Mouse (Mus musculus) liver, postnatal 0 days (tissue): Measurements from ENCODE around the gene Atp13a3. TPM values are rescaled to one million over a fixed set of nuclear protein-coding genes. Genes with fewer than 3 reads are reported as not detected.
A peak's percentile ranks its signal among the peaks of the same experiment; 100 is the strongest.

Source experiments
- ATAC-seq: fragments of 200-750 bp; cut with Nextera tagmentation; 2 replicates; pipeline ENCODE4 v1.8.0; 2017; ENCODE audit warnings: mild to moderate bottlenecking, moderate library complexity
- DNase-seq: peaks from one replicate; pipeline ENCODE4 v3.0.0-alpha.2; 2016
- H3K27ac ChIP-seq: fragments of 300-500 bp; sonication (generic); 2 replicates; pipeline ENCODE4 v1.5.1; 2014; ENCODE audit warnings: antibody characterized with exemption, moderate library complexity, mild to moderate bottlenecking, low read depth
- H3K27me3 ChIP-seq: fragments of 300-500 bp; sonication (generic); 2 replicates; pipeline ENCODE4 v1.6.1; 2014; ENCODE audit warnings: low read length, control low read depth, mixed read lengths; ENCODE audit not compliant: insufficient read depth
- H3K36me3 ChIP-seq: fragments of 300-500 bp; sonication (generic); replicated peaks from 2 replicates; pipeline ENCODE4 v1.6.1; 2014; ENCODE audit warnings: mild to moderate bottlenecking, control low read depth, low read length, moderate library complexity, mixed read lengths; ENCODE audit not compliant: insufficient read depth
- H3K4me1 ChIP-seq: fragments of 300-500 bp; sonication (generic); 2 replicates; pipeline ENCODE4 v1.6.1; 2014; ENCODE audit warnings: antibody characterized with exemption, mild to moderate bottlenecking, control low read depth; ENCODE audit not compliant: insufficient read depth
- H3K4me2 ChIP-seq: fragments of 300-500 bp; sonication (generic); 2 replicates; pipeline ENCODE4 v1.6.1; 2014; ENCODE audit warnings: low read depth, mild to moderate bottlenecking, low read length, moderate library complexity, mixed read lengths
- H3K4me3 ChIP-seq: fragments of 300-500 bp; sonication (generic); 2 replicates; pipeline ENCODE4 v1.5.1; 2014; ENCODE audit warnings: low read depth, low read length
- H3K9ac ChIP-seq: fragments of 300-500 bp; sonication (generic); replicated peaks from 2 replicates; pipeline ENCODE4 v1.6.1; 2014; ENCODE audit warnings: mild to moderate bottlenecking, moderate library complexity
- H3K9me3 ChIP-seq: fragments of 300-500 bp; sonication (generic); 2 replicates; pipeline ENCODE4 v1.6.1; 2016; ENCODE audit warnings: mild to moderate bottlenecking, control low read depth, low read length, mixed read lengths
- CTCF ChIP-seq: sonication (generic); IDR thresholded peaks from 2 replicates; pipeline ENCODE4 v1.5.1; 2016; ENCODE audit warnings: antibody characterized with exemption, low read depth
- EP300 ChIP-seq: IDR thresholded peaks from 2 replicates; pipeline ENCODE4 v1.6.1; 2016; ENCODE audit warnings: antibody characterized with exemption, low read depth, mild to moderate bottlenecking
- WGBS: fragments of 180-500 bp; shearing (Covaris S2); extraction: QIAGEN DNeasy Blood & Tissue Kit; methylation state at CpG from one replicate; pipeline ENCODE4 v1.1.7; 2014; ENCODE audit not compliant: insufficient replicate concordance; 5-methylcytosine and 5-hydroxymethylcytosine counted together
- polyA plus RNA-seq: library from polyadenylated mRNA; unstranded; fragments of >200 nt; fragmentation: Nextera tagmentation; extraction: Ambion mirVana; gene quantifications from 2 replicates; pipeline ENCODE4 v1.2.1, GENCODE M21; 2015

The Atp13a3 gene
- polyA plus RNA-seq, 1 experiment from 2014 or later = 9.9 TPM

DNA sequence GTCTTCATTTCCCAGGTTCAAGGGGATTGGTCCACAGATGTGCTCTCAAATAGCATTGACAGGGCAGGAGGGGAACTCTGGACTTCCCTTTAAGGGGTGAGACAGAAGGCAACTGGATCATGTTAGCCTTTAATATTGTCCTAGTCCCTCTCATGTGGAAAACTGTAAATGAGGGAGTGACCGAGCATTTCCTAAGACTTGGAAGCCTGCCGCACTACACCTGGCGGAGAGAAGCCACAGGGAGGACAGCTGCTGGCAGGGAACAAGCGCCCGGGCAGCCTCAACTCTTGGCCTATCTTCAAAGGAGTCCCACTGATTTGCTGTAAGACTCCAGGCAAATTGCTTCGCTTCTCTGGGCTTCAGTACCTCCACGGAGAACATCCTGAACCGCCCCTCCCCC, 37.6 kb upstream of the Atp13a3 start:
- ATAC-seq (no peak), DNase-seq (peak; percentile 9)
- Histone ChIP-seq H3K9ac (no peak overlapping the region), H3K4me2 (no peak overlapping the region), H3K27me3 (no peaks in the 10 kb centered on the region), H3K4me3 (no peak overlapping the region), H3K27ac (no peak overlapping the region), H3K9me3 (no peaks in the 10 kb centered on the region), H3K4me1 (peaks cover 16% of the 10 kb centered on the region), H3K36me3 (no peaks in the 10 kb centered on the region)
- TF ChIP-seq CTCF (no peak), EP300 (no peak)
- WGBS = 70% methylated on average over 8 of the region's 8 CpGs

DNA sequence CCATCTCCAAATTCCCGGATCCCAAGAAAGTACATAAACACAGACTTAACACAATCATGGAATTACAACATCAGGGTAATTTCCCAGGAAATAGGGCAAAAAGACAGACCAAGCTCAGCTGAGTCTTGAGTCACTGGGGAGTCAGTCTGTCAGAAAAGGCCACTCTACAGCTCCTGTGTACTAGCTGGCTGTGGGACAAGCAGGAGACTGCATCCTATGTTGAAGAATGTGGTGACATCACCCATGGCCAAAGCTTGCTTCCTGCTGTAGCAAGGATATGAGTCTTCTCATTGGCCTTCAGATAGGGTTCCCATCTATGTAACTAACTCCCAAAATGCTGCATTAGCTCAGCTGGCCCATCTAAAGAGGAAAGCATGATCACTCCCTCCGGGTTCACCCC, 36.7 kb upstream of the Atp13a3 start:
- Histone ChIP-seq H3K9ac (no peak overlapping the region), H3K4me2 (no peak overlapping the region)

GRCm38 (mm10) chr16:30441409-30441808, 35.6 kb upstream of the Atp13a3 start:
- H3K4me3 ChIP-seq = no peak overlapping the region
- no peak overlapping the region for H3K4me2 ChIP-seq
- peak; percentile 31 for DNase-seq
- H3K27me3 ChIP-seq = no peaks in the 10 kb centered on the region
- H3K36me3 ChIP-seq = no peaks in the 10 kb centered on the region
- no peak overlapping the region for H3K27ac ChIP-seq
- no peaks in the 10 kb centered on the region for H3K9me3 ChIP-seq
- WGBS = 78% methylated on average over 4 of the region's 4 CpGs
- H3K4me1 ChIP-seq = peaks cover 6% of the 10 kb centered on the region
- no peak for TF ChIP-seq EP300
- TF ChIP-seq CTCF = peak; percentile 24; the same call in 1 of the 2 replicates
- no peak overlapping the region for H3K9ac ChIP-seq
- ATAC-seq = peak; percentile 92

More for the DNA sequence above, 36.7 kb upstream of the Atp13a3 start:
- no peak overlapping the region for H3K27ac ChIP-seq
- no peak for TF ChIP-seq EP300
- TF ChIP-seq CTCF = no peak
- H3K9me3 ChIP-seq = no peaks in the 10 kb centered on the region
- H3K4me1 ChIP-seq = peaks cover 11% of the 10 kb centered on the region
- no peak overlapping the region for H3K4me3 ChIP-seq
- WGBS = 79% methylated on average over 2 of the region's 2 CpGs
- ATAC-seq (no peak), DNase-seq (peak; percentile 10)
- H3K36me3 ChIP-seq = no peaks in the 10 kb centered on the region
- H3K27me3 ChIP-seq = no peaks in the 10 kb centered on the region

GRCm38 (mm10) chr16:30439841-30440240, 34.1 kb upstream of the Atp13a3 start:
- H3K36me3 ChIP-seq = no peaks in the 10 kb centered on the region
- DNase-seq = peak; percentile 6
- H3K4me2 ChIP-seq = no peak overlapping the region
- WGBS = 76% methylated on average over 5 of the region's 5 CpGs
- no peak for ATAC-seq
- no peaks in the 10 kb centered on the region for H3K27me3 ChIP-seq
- no peak overlapping the region for H3K4me3 ChIP-seq
- H3K9me3 ChIP-seq = no peaks in the 10 kb centered on the region
- peaks cover 6% of the 10 kb centered on the region for H3K4me1 ChIP-seq
- no peak overlapping the region for H3K9ac ChIP-seq
- TF ChIP-seq CTCF (no peak), EP300 (no peak)
- H3K27ac ChIP-seq = no peak overlapping the region

DNA sequence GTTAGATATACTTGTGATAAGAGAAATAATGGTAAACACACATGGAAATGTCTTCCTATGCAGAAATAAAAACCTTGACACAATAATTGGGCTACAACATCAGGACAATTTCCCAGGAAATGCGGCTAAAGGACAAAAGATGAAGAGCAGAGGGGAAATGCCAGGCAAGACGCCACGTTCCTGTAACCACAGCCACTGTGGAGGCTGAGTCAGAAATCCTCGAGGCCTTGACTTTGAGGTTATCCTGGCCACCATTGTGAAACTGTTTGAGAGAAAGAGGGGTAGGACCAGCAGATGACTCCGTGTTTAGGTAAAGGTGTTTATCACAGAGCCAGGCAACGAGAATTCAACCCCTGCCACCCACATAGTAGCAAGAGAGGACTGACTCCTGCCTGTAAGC, 33.6 kb upstream of the Atp13a3 start:
- no peak overlapping the region for H3K9ac ChIP-seq
- H3K27me3 ChIP-seq = no peaks in the 10 kb centered on the region
- no peak overlapping the region for H3K4me2 ChIP-seq
- no peak overlapping the region for H3K27ac ChIP-seq
- H3K4me3 ChIP-seq = no peak overlapping the region
- peaks cover 6% of the 10 kb centered on the region for H3K4me1 ChIP-seq
- TF ChIP-seq CTCF (no peak), EP300 (no peak)
- no peak for DNase-seq
- ATAC-seq = no peak
- 52% methylated on average over 6 of the region's 6 CpGs for WGBS
- no peaks in the 10 kb centered on the region for H3K9me3 ChIP-seq
- H3K36me3 ChIP-seq = no peaks in the 10 kb centered on the region

- Histone ChIP-seq H3K9me3 (no peaks in the 10 kb centered on the region), H3K4me1 (peaks cover 6% of the 10 kb centered on the region), H3K4me2 (no peak overlapping the region), H3K27ac (no peak overlapping the region), H3K9ac (no peak overlapping the region), H3K27me3 (no peaks in the 10 kb centered on the region), H3K4me3 (no peak overlapping the region), H3K36me3 (no peaks in the 10 kb centered on the region)
- ATAC-seq (no peak), DNase-seq (no peak)
- TF ChIP-seq EP300 (no peak), CTCF (no peak)
- WGBS = 89% methylated on average over 7 of the region's 7 CpGs
These were observed 30.5 kb upstream of the Atp13a3 start for GRCm38 (mm10) chr16:30436276-30436675.

DNA sequence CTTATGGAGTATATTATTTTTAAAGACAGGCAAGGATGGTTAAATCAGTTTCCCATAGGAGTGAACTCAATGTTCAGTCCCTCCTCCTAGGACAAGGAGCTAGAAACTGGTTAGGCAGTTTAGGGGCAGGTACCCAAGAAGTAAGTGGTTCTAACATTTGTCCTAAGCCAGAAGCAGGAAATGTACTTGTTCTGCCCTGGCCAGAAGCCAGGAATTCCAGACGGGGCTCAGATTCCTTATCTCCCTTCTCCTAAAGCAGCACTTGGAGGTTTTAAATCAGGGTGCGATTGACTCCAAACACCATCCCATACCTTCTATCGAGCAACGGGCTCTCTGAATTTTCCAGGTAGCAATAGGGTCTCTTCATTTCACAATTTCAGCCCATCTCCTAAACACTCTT, 29.6 kb upstream of the Atp13a3 start:
- Histone ChIP-seq H3K9ac (no peak overlapping the region), H3K27ac (no peak overlapping the region), H3K36me3 (no peaks in the 10 kb centered on the region), H3K4me2 (no peak overlapping the region), H3K4me3 (no peak overlapping the region), H3K4me1 (peaks cover 11% of the 10 kb centered on the region), H3K9me3 (no peaks in the 10 kb centered on the region), H3K27me3 (no peaks in the 10 kb centered on the region)
- ATAC-seq = no peak
- TF ChIP-seq EP300 (no peak), CTCF (no peak)
- WGBS = 68% methylated on average over 4 of the region's 4 CpGs
- no peak for DNase-seq
